Mouse (Mus musculus) lung, embryonic 15.5 days (tissue): ENCODE results near the gene Camk1d. TPM values are rescaled to one million over a fixed set of nuclear protein-coding genes. Genes with fewer than 3 reads are reported as not detected.
"Not testable (repeated sequence)": the region's sequence is repeated elsewhere in the genome, so short reads cannot be mapped to it uniquely, and the experiment has no call there.

Source experiments
- ATAC-seq: fragments of 200-750 bp; cut with Nextera tagmentation; 2 replicates; pipeline ENCODE4 v1.8.0; 2017; ENCODE audit warnings: moderate number of reproducible peaks, borderline replicate concordance; ENCODE audit not compliant: low FRiP score, low TSS enrichment; ENCODE audit errors: extremely low read depth
- H3K27ac ChIP-seq: fragments of 300-500 bp; sonication (generic); 2 replicates; pipeline ENCODE4 v1.5.1; 2015; ENCODE audit warnings: moderate library complexity, mild to moderate bottlenecking, inconsistent platforms
- H3K27me3 ChIP-seq: fragments of 300-500 bp; sonication (generic); 2 replicates; pipeline ENCODE4 v1.6.1; 2015; ENCODE audit warnings: inconsistent platforms
- H3K36me3 ChIP-seq: fragments of 300-500 bp; sonication (generic); 2 replicates; pipeline ENCODE4 v1.6.1; 2015; ENCODE audit warnings: inconsistent platforms
- H3K4me1 ChIP-seq: fragments of 300-500 bp; sonication (generic); 2 replicates; pipeline ENCODE4 v1.6.1; 2015; ENCODE audit warnings: inconsistent platforms
- H3K4me2 ChIP-seq: fragments of 300-500 bp; sonication (generic); 2 replicates; pipeline ENCODE4 v1.6.1; 2015; ENCODE audit warnings: inconsistent platforms, mild to moderate bottlenecking, moderate library complexity
- H3K4me3 ChIP-seq: fragments of 300-500 bp; sonication (generic); 2 replicates; pipeline ENCODE4 v1.5.1; 2015; ENCODE audit warnings: mild to moderate bottlenecking, inconsistent platforms
- H3K9ac ChIP-seq: fragments of 300-500 bp; sonication (generic); 2 replicates; pipeline ENCODE4 v1.6.1; 2015; ENCODE audit warnings: inconsistent platforms
- H3K9me3 ChIP-seq: fragments of 300-500 bp; sonication (generic); 2 replicates; pipeline ENCODE4 v1.6.1; 2016; ENCODE audit warnings: inconsistent platforms
- WGBS: fragments of 180-500 bp; shearing (Covaris S2); methylation state at CpG from one replicate; pipeline ENCODE4 v1.1.7; 2015; 5-methylcytosine and 5-hydroxymethylcytosine counted together
- polyA plus RNA-seq: library from polyadenylated mRNA; unstranded; fragments of >200 nt; fragmentation: Nextera tagmentation; extraction: Ambion mirVana; gene quantifications from 2 replicates; pipeline ENCODE4 v1.2.1, GENCODE M21; 2015

Camk1d gene
- polyA plus RNA-seq, 1 experiment from 2014 or later, result 2.5 TPM

DNA sequence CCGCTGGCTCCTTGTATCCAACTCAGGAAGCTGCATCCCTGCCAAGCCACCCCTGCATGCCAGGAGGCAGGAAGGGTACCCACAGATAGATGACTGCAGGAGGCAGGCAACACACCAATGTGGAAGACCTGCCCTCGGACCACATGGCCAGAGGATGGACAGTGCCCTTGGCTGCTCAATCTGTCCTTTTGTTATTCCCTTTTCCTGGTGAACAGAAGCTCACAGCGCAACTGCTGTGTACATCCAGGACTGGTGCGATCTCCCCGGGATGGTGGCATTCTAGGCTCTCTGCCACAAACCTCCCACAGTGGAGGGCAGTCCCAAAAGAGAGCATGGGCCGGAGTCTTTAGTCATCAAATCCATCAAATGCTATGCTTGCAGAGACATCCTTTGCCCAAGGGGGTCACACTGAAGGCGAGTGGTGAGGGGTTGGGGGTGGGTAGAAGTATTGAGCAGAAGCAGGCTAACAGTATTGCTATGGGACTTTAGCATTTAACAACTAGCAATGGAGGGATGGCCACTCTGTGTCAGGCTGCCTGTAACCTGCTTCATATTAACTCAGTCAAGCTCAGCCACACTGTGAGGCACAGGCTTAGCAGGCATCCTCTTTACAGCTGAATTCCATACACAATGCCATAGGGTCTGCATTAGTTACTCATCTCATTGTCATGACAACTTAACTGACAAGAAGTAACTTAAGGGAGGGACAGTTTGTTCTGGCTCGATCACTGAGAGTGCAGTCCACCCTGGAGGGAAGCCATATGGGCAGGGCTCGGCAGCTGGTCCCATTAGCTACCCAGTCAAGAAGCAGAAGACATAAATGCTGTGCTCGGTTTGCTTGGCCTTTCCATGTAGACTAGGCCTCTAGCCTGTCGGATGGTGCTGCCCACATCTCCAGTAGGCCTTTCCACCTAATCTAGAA lies 106.1 kb downstream of the Camk1d start:
- ATAC-seq, result peak; percentile 28; the same call in 1 of the 2 replicates
- no peak overlapping the region for H3K27ac ChIP-seq
- H3K4me2 ChIP-seq, result no peak overlapping the region
- no peaks in the 10 kb centered on the region for H3K36me3 ChIP-seq
- no peak overlapping the region for H3K4me3 ChIP-seq
- H3K9ac ChIP-seq, result no peak overlapping the region
- H3K9me3 ChIP-seq, result no peaks in the 10 kb centered on the region
- WGBS, result 69% methylated on average over 11 of the region's 11 CpGs
- H3K4me1 ChIP-seq, result peaks cover 1% of the 10 kb centered on the region
- H3K27me3 ChIP-seq, result no peaks in the 10 kb centered on the region

DNA sequence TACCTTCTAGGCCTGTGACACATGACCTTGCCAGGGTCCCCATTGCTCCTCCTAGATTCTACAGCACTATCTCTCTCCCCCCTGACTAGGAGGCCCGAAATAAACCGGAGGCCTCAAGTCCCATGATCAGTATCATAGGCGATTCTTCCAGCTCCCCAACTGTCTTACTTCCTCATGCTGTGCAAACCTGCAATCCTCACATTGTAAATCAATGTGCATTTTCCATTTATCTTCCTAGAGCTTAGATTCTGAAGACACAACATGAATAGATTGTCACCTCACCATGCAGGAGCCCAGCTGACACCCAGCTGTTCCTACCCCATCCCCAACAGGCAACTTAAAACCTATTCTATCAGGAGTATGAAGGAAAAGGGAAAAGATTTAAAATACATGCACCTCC lies 108.5 kb downstream of the Camk1d start:
- Histone ChIP-seq H3K36me3 (no peaks in the 10 kb centered on the region), H3K4me1 (peaks cover 4% of the 10 kb centered on the region; the same call in 1 of the 2 replicates), H3K4me3 (no peak overlapping the region), H3K9me3 (no peaks in the 10 kb centered on the region), H3K9ac (no peak overlapping the region), H3K4me2 (no peak overlapping the region), H3K27me3 (no peaks in the 10 kb centered on the region), H3K27ac (no peak overlapping the region)
- WGBS, result 75% methylated on average over 3 of the region's 3 CpGs
- ATAC-seq, result no peak

DNA sequence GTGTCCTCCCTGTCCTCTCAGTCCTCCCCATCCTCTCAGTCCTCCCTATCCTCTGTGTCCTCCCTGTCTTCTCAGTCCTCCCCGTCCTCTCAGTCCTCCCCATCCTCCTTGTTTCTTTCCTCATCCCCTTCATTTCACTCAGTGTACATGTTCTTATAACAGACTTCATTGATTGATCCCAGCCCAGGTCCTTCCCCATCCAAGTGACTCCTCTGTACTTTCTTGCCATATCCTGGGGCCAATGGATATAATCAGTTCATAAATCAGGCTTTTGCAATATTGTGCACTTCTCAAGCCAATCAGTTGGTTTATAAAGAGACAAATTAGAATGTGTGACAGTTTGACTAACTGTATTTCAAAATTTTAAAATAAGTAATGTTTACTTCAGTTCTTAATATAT lies 112.3 kb downstream of the Camk1d start:
- H3K4me3 ChIP-seq, result no peak overlapping the region
- H3K36me3 ChIP-seq, result no peaks in the 10 kb centered on the region
- H3K27me3 ChIP-seq, result no peaks in the 10 kb centered on the region
- no peak overlapping the region for H3K9ac ChIP-seq
- H3K27ac ChIP-seq, result no peak overlapping the region
- no peaks in the 10 kb centered on the region for H3K9me3 ChIP-seq
- H3K4me1 ChIP-seq, result peaks cover 4% of the 10 kb centered on the region; the same call in 1 of the 2 replicates
- WGBS, result 67% methylated on average over 1 of the region's 1 CpGs
- ATAC-seq, result 0 out of 2 replicates have a peak, but pooled peaks have one; percentile 36
- H3K4me2 ChIP-seq, result no peak overlapping the region

DNA sequence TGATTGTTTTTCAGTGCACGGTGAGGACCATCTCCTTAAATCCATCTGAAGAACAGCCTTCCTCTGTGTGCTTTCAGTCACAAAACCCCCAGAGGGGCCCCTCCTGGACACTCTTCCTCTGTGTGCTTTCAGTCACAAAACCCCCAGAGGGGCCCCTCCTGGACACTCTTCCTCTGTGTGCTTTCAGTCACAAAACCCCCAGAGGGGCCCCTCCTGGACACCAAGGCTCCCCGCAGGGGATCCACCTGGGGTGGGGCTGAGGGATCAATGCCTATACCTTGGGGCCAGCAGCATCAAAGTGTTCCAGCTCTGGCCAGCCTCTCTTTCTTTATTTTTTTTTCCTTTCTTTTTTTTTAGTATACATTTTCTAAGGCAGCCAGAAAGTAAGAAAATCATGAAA lies 113.1 kb downstream of the Camk1d start:
- H3K4me2 ChIP-seq, H3K36me3 ChIP-seq, H3K4me1 ChIP-seq, H3K4me3 ChIP-seq, H3K27ac ChIP-seq, H3K27me3 ChIP-seq, H3K9ac ChIP-seq, H3K9me3 ChIP-seq: not testable (repeated sequence)
- WGBS, result 3% methylated on average over 2 of the region's 2 CpGs
- peak; percentile 56; the same call in 1 of the 2 replicates for ATAC-seq

DNA sequence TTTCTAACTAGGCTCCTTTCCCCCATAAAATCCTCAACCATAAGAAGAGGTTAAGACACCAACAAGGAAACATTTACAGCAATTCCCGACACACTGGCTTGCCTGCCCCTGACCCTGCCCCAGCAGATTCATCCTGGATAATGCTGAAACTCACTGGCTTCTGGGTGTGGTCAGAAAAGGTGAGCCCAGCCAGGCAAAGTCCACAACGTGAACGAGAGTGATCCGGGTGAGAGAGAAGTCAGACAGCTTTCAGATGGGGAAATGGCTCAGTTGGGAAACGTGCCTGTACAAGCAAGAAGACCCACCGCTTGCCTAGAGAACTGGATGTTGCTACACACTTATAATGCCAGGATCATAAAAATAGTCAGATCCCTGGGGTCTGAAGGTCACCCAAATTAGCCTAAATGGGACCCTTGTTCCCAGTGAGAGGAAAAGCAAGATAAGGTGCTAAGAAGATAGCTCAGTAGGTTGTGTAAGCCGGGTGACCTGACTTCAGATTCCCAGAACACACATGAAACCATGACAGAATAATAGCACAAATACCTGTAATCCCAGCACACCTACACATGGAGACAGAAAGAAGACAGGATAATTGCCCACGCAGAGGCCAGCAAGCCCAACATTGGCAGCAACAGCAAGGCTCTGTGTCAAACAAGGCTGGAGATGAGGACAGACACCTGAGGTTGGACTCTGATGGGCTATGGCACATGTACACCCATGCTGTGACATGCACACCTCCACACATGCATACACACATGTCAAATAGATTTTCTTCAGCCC lies 113.9 kb downstream of the Camk1d start:
- no peak overlapping the region for H3K4me3 ChIP-seq
- H3K27ac ChIP-seq, result no peak overlapping the region
- no peak for ATAC-seq
- no peak overlapping the region for H3K9ac ChIP-seq
- 59% methylated on average over 8 of the region's 8 CpGs for WGBS
- no peaks in the 10 kb centered on the region for H3K27me3 ChIP-seq
- no peaks in the 10 kb centered on the region for H3K36me3 ChIP-seq
- H3K4me1 ChIP-seq, result peaks cover 4% of the 10 kb centered on the region; the same call in 1 of the 2 replicates
- no peak overlapping the region for H3K4me2 ChIP-seq
- H3K9me3 ChIP-seq, result no peaks in the 10 kb centered on the region

DNA sequence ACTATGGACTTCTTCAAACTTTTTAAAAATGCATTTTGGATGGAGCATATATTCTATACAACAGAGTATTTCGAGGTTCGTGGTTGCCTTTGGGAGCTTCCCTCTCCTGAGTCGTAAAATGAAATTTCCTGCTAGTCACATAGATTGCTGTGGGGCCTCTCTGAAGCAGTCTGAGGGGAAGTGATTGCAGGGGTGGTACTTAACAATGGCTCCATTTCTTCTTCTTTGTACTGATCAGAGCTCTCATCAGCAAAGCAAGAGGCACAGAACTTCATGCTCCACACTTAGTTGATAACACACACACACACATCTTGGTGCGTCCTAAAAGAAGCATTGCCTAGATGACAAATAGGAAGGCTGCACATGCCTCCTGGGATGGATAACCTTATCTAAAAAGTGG lies 114.6 kb downstream of the Camk1d start:
- Histone ChIP-seq H3K4me1 (peaks cover 4% of the 10 kb centered on the region; the same call in 1 of the 2 replicates), H3K9me3 (no peaks in the 10 kb centered on the region), H3K27ac (no peak overlapping the region), H3K36me3 (no peaks in the 10 kb centered on the region), H3K9ac (no peak overlapping the region), H3K4me3 (no peak overlapping the region), H3K4me2 (no peak overlapping the region), H3K27me3 (no peaks in the 10 kb centered on the region)
- 55% methylated on average over 4 of the region's 4 CpGs for WGBS
- no peak for ATAC-seq

DNA sequence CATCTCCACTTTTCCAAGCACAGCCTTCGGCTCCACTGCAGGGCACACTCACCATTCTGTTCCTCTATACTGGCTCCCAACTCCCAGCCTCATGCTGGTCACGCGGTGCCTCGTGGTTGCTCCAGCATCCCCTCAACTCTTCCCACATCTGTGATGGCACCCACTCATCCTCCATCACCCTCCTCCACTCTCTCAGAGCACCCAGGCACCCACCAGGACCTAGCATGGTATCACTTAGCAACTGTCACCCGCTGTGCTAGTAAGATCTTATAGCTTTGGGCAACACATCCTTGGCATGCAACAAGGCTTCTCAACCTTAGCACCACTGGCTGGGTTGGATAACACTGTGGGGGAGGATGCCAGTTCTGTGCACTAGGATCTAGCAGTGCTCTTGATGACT lies 115.8 kb downstream of the Camk1d start:
- no peak overlapping the region for H3K4me2 ChIP-seq
- no peak overlapping the region for H3K9ac ChIP-seq
- no peaks in the 10 kb centered on the region for H3K36me3 ChIP-seq
- H3K9me3 ChIP-seq, result no peaks in the 10 kb centered on the region
- no peak for ATAC-seq
- WGBS, result 90% methylated on average over 5 of the region's 5 CpGs
- no peak overlapping the region for H3K27ac ChIP-seq
- no peaks in the 10 kb centered on the region for H3K27me3 ChIP-seq
- H3K4me3 ChIP-seq, result no peak overlapping the region
- H3K4me1 ChIP-seq, result peaks cover 4% of the 10 kb centered on the region; the same call in 1 of the 2 replicates

DNA sequence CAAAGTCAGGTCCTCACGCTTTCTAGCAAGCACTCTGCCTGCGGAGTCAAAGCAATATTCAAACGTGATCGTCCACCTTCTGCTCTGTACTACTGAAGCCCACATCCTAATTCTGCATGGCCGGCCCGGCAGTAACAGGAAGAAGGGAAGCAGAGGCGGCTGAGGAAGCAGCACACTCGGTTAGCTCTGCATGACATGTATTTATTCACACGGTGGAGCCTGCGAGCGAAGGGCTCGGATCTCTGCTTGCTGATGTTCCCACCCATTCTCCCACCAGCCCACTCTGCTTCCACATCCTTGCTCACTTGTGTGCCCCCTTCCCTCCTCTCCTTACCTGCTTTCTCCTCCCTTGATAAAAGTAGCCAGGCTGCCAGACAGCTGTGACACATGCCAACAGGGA lies 117.4 kb downstream of the Camk1d start:
- WGBS, result 30% methylated on average over 12 of the region's 12 CpGs
- Histone ChIP-seq H3K9me3 (no peaks in the 10 kb centered on the region), H3K4me1 (peaks cover 4% of the 10 kb centered on the region; the same call in 1 of the 2 replicates), H3K4me3 (no peak overlapping the region), H3K4me2 (no peak overlapping the region), H3K27ac (no peak overlapping the region), H3K27me3 (no peaks in the 10 kb centered on the region), H3K36me3 (no peaks in the 10 kb centered on the region), H3K9ac (no peak overlapping the region)
- ATAC-seq, result no peak

DNA sequence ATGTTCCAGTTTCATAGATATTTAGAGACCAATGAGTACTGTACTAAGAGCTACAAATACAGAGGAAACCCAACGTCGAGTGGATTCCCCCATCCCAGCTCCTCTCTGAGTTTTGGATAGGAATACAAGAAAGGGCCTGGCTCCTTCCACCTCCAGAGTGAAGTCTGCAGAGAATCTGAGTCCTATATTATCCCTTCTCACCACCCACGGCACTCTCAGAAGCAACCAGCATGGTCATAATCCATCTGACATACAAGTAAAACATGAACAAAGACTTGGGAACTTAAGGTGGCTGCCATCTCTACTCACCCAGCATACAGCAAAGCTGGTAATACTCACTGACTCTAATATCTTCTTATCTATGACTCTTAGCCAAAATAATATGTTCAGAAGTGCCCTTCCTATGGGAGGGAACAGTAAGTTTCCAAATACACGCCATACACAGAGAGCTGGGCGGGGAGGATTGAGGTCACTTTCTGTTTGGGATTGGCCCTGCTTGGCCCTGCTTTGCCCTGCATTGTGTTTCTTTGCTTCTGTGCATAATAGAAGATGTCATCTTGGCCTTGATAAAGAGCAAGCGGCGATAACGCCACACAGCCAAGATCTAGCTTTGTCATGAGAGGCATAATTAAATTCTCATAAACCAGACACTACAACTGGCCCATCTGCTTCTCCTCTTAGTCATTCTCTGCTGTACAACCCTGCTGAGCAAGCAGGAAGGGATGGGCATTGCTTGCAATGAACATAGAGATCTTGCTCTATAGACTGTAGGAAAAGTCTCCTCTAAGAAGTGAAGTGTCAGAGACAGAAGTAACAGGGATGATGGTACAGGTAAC lies 118.7 kb downstream of the Camk1d start:
- Histone ChIP-seq H3K36me3 (no peaks in the 10 kb centered on the region), H3K27me3 (no peaks in the 10 kb centered on the region), H3K4me2 (no peak overlapping the region), H3K4me1 (no peaks in the 10 kb centered on the region), H3K9ac (no peak overlapping the region), H3K4me3 (no peak overlapping the region), H3K9me3 (no peaks in the 10 kb centered on the region), H3K27ac (no peak overlapping the region)
- 83% methylated on average over 8 of the region's 8 CpGs for WGBS
- ATAC-seq, result no peak

DNA sequence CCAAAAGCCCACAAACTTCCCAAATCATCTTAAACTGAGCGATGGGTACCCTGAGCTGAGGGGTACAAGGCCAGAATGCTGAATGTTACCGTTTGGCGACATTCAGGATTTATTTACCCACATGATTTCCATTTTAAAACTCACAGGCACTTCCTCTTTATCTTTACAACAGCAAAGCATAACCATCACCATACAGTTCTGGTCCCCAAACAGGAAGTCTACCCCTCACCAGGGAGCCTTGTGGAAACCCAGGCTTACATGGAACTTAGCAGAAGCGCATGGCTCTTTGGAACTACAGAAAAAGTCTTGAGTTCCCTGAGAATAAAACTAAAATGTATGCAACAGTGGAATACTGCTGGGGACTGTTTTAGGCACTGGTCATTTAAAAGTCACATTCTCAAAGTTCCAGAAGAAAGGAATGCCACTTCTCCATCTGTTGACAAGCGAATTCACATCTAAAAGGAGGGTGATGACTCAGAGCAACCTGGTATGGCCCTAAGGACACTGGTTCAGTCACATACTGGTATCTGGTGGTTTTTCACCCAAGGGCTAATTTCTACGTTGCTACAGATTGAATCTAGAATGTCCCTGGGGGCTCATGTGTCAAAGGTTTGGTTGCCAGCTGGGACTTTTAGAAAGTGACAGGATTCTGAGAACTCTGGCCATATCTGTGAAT lies 121.7 kb downstream of the Camk1d start:
- Histone ChIP-seq H3K4me1 (no peaks in the 10 kb centered on the region), H3K27me3 (no peaks in the 10 kb centered on the region), H3K27ac (no peak overlapping the region), H3K4me2 (no peak overlapping the region), H3K4me3 (no peak overlapping the region), H3K9ac (no peak overlapping the region), H3K9me3 (no peaks in the 10 kb centered on the region), H3K36me3 (no peaks in the 10 kb centered on the region)
- WGBS, result 77% methylated on average over 6 of the region's 6 CpGs
- no peak for ATAC-seq

DNA sequence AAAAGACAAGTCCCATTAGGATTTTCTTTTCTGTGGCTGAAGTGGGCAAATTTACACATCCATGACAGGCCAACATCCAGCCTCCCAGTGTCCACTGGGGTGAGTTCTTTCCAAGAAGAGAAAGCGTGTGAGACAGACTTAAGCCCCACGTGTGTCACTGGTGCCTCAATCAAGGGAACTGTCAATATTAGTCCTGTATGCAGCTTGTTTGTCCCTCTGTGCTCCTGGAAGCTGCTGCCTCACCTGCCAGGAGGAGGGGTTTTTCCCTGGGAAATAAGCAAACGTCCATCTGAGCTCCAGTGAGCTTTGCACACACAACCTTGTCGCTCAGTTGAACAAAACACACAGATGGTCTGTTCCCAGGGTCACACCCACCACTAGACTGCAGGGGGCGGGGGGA lies 124.2 kb downstream of the Camk1d start:
- no peak for ATAC-seq
- Histone ChIP-seq H3K9me3 (no peaks in the 10 kb centered on the region), H3K9ac (no peak overlapping the region), H3K36me3 (no peaks in the 10 kb centered on the region), H3K27ac (no peak overlapping the region), H3K4me3 (no peak overlapping the region), H3K27me3 (no peaks in the 10 kb centered on the region), H3K4me1 (no peaks in the 10 kb centered on the region), H3K4me2 (no peak overlapping the region)
- 46% methylated on average over 5 of the region's 5 CpGs for WGBS
